Mouse (Mus musculus) olfactory bulb, adult 2 months (tissue): ENCODE measurements at regions not wholly inside any gene's neighbourhood (a gene's known extent, or its start where the extent isn't known, plus 50 kb on each side); places are given as distances from the start of the nearest gene placed in this dataset.
"Not testable (repeated sequence)": the region's sequence is repeated elsewhere in the genome, so short reads cannot be mapped to it uniquely, and the experiment has no call there.

ENCODE experiments used
- CTCF ChIP-seq: fragments of 200-500 bp; IDR thresholded peaks from 2 replicates; pipeline ENCODE4 v1.5.1; 2012; ENCODE audit warnings: low read depth, mild to moderate bottlenecking, low read length, moderate library complexity; ENCODE audit not compliant: insufficient read depth
- POLR2A ChIP-seq: fragments of 200-500 bp; IDR thresholded peaks from 2 replicates; pipeline ENCODE4 v1.6.1; 2012; ENCODE audit warnings: mild to moderate bottlenecking, low read depth, low read length, moderate library complexity; ENCODE audit not compliant: insufficient read depth

DNA sequence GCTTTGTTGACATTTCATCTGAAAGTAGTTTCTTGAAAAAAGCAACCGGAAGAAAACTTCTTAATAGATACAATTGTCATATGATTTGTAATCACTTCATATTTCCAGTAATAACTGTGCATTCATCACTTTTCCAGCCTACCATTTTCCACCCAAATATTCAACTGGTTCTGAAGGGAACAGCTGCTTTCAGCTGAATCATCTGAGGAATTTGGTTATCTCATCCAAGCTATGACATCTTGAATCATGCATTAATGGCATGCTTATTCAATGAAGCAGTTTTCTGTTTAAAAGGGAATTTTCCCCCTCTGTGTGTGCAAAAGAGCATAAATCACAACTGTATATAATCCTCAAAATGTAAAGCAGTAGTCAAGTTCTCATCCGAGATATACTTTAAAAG lies 97.2 kb upstream of the Cdk6 start:
- not testable (repeated sequence) for TF ChIP-seq POLR2A, CTCF
